Mouse (Mus musculus) CH12.LX (cell line): ENCODE measurements around the gene Hoxc10. TPM values are rescaled to one million over a fixed set of nuclear protein-coding genes. Genes with fewer than 3 reads are reported as not detected.

ENCODE experiments used
- DNase-seq: peaks from one replicate; pipeline ENCODE4 v3.0.0-alpha.2; 2013; ENCODE audit errors: extremely low read depth
- H3K27ac ChIP-seq: 2 replicates; pipeline ENCODE4 v1.5.1; 2012; ENCODE audit warnings: low read depth, mild to moderate bottlenecking, control low read depth, moderate library complexity; ENCODE audit not compliant: insufficient read depth
- H3K27me3 ChIP-seq: replicated peaks from 2 replicates; pipeline ENCODE3; 2012; ENCODE audit warnings: inconsistent platforms
- H3K36me3 ChIP-seq, 2 experiments: replicated peaks in 1 of 2; 2 replicates each; pipeline versions ENCODE3 to v1.6.1; 2012; ENCODE audit warnings: inconsistent platforms in 1 of 2, low read length in 1 of 2, mild to moderate bottlenecking in 1 of 2, mixed read lengths in 1 of 2, moderate library complexity in 1 of 2; ENCODE audit not compliant: control insufficient read depth in 1 of 2, insufficient read depth in 1 of 2
- H3K4me1 ChIP-seq, 2 experiments: 2 replicates each; pipeline ENCODE4 v1.6.1; 2012; ENCODE audit warnings: inconsistent platforms in 1 of 2, moderate library complexity in 1 of 2; ENCODE audit not compliant: insufficient read depth in 2 of 2, control insufficient read depth in 1 of 2
- H3K4me2 ChIP-seq: 2 replicates; pipeline ENCODE4 v1.6.1; 2012; ENCODE audit warnings: low read depth, mild to moderate bottlenecking, control low read depth; ENCODE audit not compliant: poor library complexity, insufficient read depth, severe bottlenecking
- H3K4me3 ChIP-seq, 3 experiments: fragments of 150-350 bp in 1 of 3; sonication (generic) in 1 of 3; replicated peaks in 1 of 3; 2 replicates each; pipeline versions ENCODE3 to v1.5.1; 2011 to 2012; ENCODE audit warnings: low read depth in 2 of 3, low read length in 2 of 3, mild to moderate bottlenecking in 2 of 3, moderate library complexity in 2 of 3, control low read depth in 1 of 3, improper control_type of control experiment in 1 of 3, inconsistent platforms in 1 of 3, mixed read lengths in 1 of 3; ENCODE audit not compliant: poor library complexity in 1 of 3
- H3K79me2 ChIP-seq: replicated peaks from 2 replicates; pipeline ENCODE4 v1.6.1; 2012; ENCODE audit warnings: mild to moderate bottlenecking, moderate library complexity; ENCODE audit not compliant: control insufficient read depth, poor library complexity, insufficient read depth, severe bottlenecking; ENCODE audit errors: extremely low read depth
- H3K9ac ChIP-seq: 2 replicates; pipeline ENCODE4 v1.6.1; 2012; ENCODE audit warnings: low read depth, mild to moderate bottlenecking, control low read depth, moderate library complexity; ENCODE audit not compliant: insufficient read depth
- H3K9me3 ChIP-seq: replicated peaks from 2 replicates; pipeline ENCODE3; 2012; ENCODE audit warnings: low read length, inconsistent platforms, mixed read lengths
- BHLHE40 ChIP-seq: IDR thresholded peaks from 2 replicates; pipeline ENCODE4 v1.6.1; 2011; ENCODE audit warnings: mild to moderate bottlenecking, low read depth, low read length, improper control_type of control experiment
- CTCF ChIP-seq, 2 experiments: IDR thresholded peaks in 1 of 2; conservative IDR thresholded peaks in 1 of 2; 2 replicates each; pipeline ENCODE4 v1.5.1; 2011 to 2012; ENCODE audit warnings: low read depth in 2 of 2, low read length in 2 of 2, improper control_type of control experiment in 1 of 2, inconsistent platforms in 1 of 2, mild to moderate bottlenecking in 1 of 2, moderate library complexity in 1 of 2
- E2F4 ChIP-seq: IDR thresholded peaks from 2 replicates; pipeline ENCODE4 v1.6.1; 2011; ENCODE audit warnings: low read depth, low read length, improper control_type of control experiment; ENCODE audit not compliant: insufficient replicate concordance
- ELF1 ChIP-seq: IDR thresholded peaks from 2 replicates; pipeline ENCODE4 v1.6.1; 2014; ENCODE audit warnings: low read depth, mild to moderate bottlenecking, inconsistent platforms, low read length, improper control_type of control experiment
- ETS1 ChIP-seq: conservative IDR thresholded peaks from 2 replicates; pipeline ENCODE4 v1.6.1; 2012; ENCODE audit warnings: low read depth, mild to moderate bottlenecking, inconsistent platforms, low read length, improper control_type of control experiment, moderate library complexity
- IRF4 ChIP-seq: IDR thresholded peaks from 2 replicates; pipeline ENCODE4 v1.6.1; 2014; ENCODE audit warnings: low read depth, mild to moderate bottlenecking, inconsistent platforms, low read length, improper control_type of control experiment
- JUND ChIP-seq: conservative IDR thresholded peaks from 2 replicates; pipeline ENCODE4 v1.6.1; 2011; ENCODE audit warnings: low read depth, low read length, improper control_type of control experiment
- KAT2A ChIP-seq: IDR thresholded peaks from 2 replicates; pipeline ENCODE4 v1.6.1; 2012; ENCODE audit warnings: low read length, improper control_type of control experiment, inconsistent platforms; ENCODE audit not compliant: insufficient replicate concordance
- MAFK ChIP-seq: IDR thresholded peaks from 2 replicates; pipeline ENCODE4 v1.6.1; 2011; ENCODE audit warnings: low read length, improper control_type of control experiment; ENCODE audit not compliant: insufficient replicate concordance
- MAX ChIP-seq: IDR thresholded peaks from 2 replicates; pipeline ENCODE4 v1.6.1; 2011; ENCODE audit warnings: low read length, improper control_type of control experiment
- MAZ ChIP-seq: IDR thresholded peaks from 2 replicates; pipeline ENCODE4 v1.6.1; 2012; ENCODE audit warnings: low read depth, mild to moderate bottlenecking, inconsistent platforms, low read length, improper control_type of control experiment, moderate library complexity
- NRF1 ChIP-seq: IDR thresholded peaks from 2 replicates; pipeline ENCODE4 v1.6.1; 2014; ENCODE audit warnings: low read depth, mild to moderate bottlenecking, inconsistent platforms, low read length, improper control_type of control experiment, moderate library complexity
- POLR2A ChIP-seq: IDR thresholded peaks from 2 replicates; pipeline ENCODE4 v1.6.1; 2011; ENCODE audit warnings: low read depth, mild to moderate bottlenecking, improper control_type of control experiment, low read length
- POLR2AphosphoS2 ChIP-seq: IDR thresholded peaks from 2 replicates; pipeline ENCODE4 v1.6.1; 2011; ENCODE audit warnings: low read depth, low read length, improper control_type of control experiment
- RAD21 ChIP-seq: IDR thresholded peaks from 2 replicates; pipeline ENCODE4 v1.6.1; 2011; ENCODE audit warnings: low read depth, mild to moderate bottlenecking, low read length, improper control_type of control experiment, moderate library complexity
- SMC3 ChIP-seq: IDR thresholded peaks from 2 replicates; pipeline ENCODE4 v1.6.1; 2011; ENCODE audit warnings: low read depth, low read length, improper control_type of control experiment
- USF1 ChIP-seq: IDR thresholded peaks from 2 replicates; pipeline ENCODE4 v1.6.1; 2014; ENCODE audit warnings: low read depth, mild to moderate bottlenecking, inconsistent platforms, low read length, improper control_type of control experiment
- ZC3H11A ChIP-seq: IDR thresholded peaks from 2 replicates; pipeline ENCODE4 v1.6.1; 2012; ENCODE audit warnings: low read depth, mild to moderate bottlenecking, inconsistent platforms, low read length, improper control_type of control experiment
- dilution Hi-C: fragments of 300-500 bp; cut with MboI; formaldehyde crosslinking; loops from 2 replicates; pipeline ENCODE4 v1.14.3; 2020; ENCODE audit warnings: low sequenced_read_pairs; ENCODE audit not compliant: extremely low pct_unique_long_range_greater_than_20kb, extremely low pct_ligation_motif_present
- in situ Hi-C: fragments of 300-500 bp; cut with MboI; formaldehyde crosslinking; loops from 3 replicates; pipeline ENCODE4 v1.14.3; 2019; ENCODE audit warnings: low sequenced_read_pairs, low pct_ligation_motif_present, low pct_unique_long_range_greater_than_20kb, mixed read lengths
- polyA plus RNA-seq: library from polyadenylated mRNA; unstranded; fragments of >175 nt; gene quantifications from 2 replicates; pipeline ENCODE4 v1.2.1, GENCODE M21; 2012; ENCODE audit warnings: low read depth; ENCODE audit not compliant: insufficient read length
- total RNA-seq, 2 experiments: library from RNA; depleted of rRNA; stranded (reverse); fragments of 300-350 nt in 1 of 2; fragments of >200 nt in 1 of 2; gene quantifications; 2 replicates each; pipeline ENCODE4 v1.2.3; 2012 to 2014

The Hoxc10 gene
- total and polyA plus RNA-seq, 3 experiments: 0.11 TPM; not detected in 2

DNA sequence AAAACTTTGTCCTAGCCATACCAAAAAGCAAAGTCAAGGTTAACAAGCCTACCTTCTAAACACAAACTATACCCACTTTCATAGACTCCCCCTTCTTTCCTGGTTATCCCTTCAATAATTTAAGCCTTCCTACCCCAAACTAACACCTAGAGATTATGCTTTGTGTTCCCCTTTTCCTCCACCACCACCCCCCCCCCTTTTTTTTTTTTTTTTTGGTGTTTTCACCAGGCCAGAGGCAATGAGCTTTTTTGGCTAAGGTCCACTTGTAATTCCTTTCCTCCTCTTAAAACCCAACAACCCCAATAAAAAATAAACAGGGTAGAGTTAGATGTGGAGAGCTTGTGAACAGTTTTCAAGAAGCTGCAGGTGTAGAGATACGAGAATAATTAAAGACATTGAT, 2.7 kb downstream of the Hoxc10 start:
- no peak overlapping the region for H3K4me2 ChIP-seq
- H3K36me3 ChIP-seq: no peaks in the 10 kb centered on the region
- no peak for DNase-seq
- no peak overlapping the region for H3K27ac ChIP-seq
- H3K27me3 ChIP-seq: peaks cover 95% of the 10 kb centered on the region
- H3K9me3 ChIP-seq: no peaks in the 10 kb centered on the region
- in situ Hi-C loops (no loop called here), dilution Hi-C loops (no loop called here)
- no peaks in the 10 kb centered on the region for H3K79me2 ChIP-seq
- peaks cover 9 to 17% of the 10 kb centered on the region in 2 experiments for H3K4me1 ChIP-seq
- TF ChIP-seq MAZ (no peak), USF1 (no peak), CTCF (conservative IDR thresholded peaks at IDR 0.05 in 1 of 2, IDR thresholded peaks at IDR 0.05 in 1 of 2; ENCODE audit: low read depth in 2 of 2, low read length in 2 of 2) (no peak), ETS1 (no peak), POLR2A (no peak), E2F4 (no peak), MAX (no peak), MAFK (no peak), KAT2A (no peak), ELF1 (no peak), ZC3H11A (no peak), JUND (no peak), SMC3 (no peak)
- H3K4me3 ChIP-seq: no peak overlapping the region
- no peak overlapping the region for H3K9ac ChIP-seq

DNA sequence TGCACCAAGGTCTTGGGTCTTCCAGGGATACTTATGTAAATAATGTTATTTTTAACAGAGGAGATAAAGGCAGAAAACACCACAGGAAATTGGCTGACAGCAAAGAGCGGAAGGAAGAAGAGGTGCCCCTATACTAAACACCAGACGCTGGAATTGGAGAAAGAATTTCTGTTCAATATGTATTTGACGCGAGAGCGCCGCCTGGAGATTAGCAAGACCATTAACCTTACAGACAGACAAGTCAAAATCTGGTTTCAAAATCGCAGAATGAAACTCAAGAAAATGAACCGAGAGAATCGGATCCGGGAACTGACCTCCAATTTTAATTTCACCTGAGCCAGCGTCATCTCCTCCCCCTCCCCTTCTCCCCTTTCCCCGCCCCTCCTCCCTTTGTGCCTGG, 4.1 kb downstream of the Hoxc10 start:
- Histone ChIP-seq H3K4me1 (peaks cover 9 to 17% of the 10 kb centered on the region in 2 experiments), H3K4me2 (peak overlapping the region; percentile 90), H3K36me3 (no peaks in the 10 kb centered on the region), H3K27ac (no peak overlapping the region), H3K27me3 (peaks cover 93% of the 10 kb centered on the region), H3K9ac (no peak overlapping the region), H3K79me2 (no peaks in the 10 kb centered on the region), H3K4me3 (no peak overlapping the region), H3K9me3 (no peaks in the 10 kb centered on the region)
- dilution Hi-C loops: no loop called here
- TF ChIP-seq E2F4 (no peak), SMC3 (peak; percentile 67), POLR2AphosphoS2 (no peak), USF1 (no peak), NRF1 (no peak), IRF4 (peak; percentile 73), RAD21 (peak; percentile 60), BHLHE40 (no peak), CTCF (conservative IDR thresholded peaks at IDR 0.05 in 1 of 2, IDR thresholded peaks at IDR 0.05 in 1 of 2; ENCODE audit: low read depth in 2 of 2, low read length in 2 of 2) (peak; percentile 29 to 78; a peak in 3 of 4 replicates), ELF1 (no peak)
- DNase-seq: peak; percentile 71
- in situ Hi-C loops: no loop called here
